Mouse (Mus musculus): ENCODE data around the gene Nlrp5. TPM values are rescaled to one million over a fixed set of nuclear protein-coding genes. Genes with fewer than 3 reads are reported as not detected.
"Not testable (repeated sequence)": the region's sequence is repeated elsewhere in the genome, so short reads cannot be mapped to it uniquely, and the experiment has no call there.

The Nlrp5 gene
- not detected in 2 replicates for polyA plus RNA-seq (2012; rRNA removed)

DNA sequence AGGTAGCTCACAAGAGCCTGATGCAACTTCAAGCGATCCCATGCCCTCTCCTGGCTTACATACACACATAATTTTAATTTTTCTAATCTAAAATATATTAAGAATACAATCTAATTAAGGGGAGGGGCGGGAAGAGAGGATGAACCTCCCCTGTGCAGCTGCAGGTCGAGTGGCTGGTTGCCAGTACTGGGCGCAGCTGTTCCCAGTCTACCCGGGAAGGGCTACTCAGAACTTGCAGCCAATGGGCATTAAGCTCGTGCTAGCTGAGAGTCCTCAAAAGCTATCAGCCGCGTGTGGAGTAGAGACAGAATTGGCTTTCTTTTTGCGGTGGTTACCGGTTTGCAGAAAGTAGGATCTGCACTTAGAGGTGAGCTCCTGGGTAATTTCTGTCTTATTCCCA lies at the start of gene Nlrp5:
Nlrp5 (plus strand) TSS at position 301 of the 400 bp plus-strand sequence.
- Histone ChIP-seq H3K27ac (ENCODE audit: insufficient read depth, low read length) (no peak within 1 kb of the TSS), H3K4me3 (ENCODE audit: insufficient read depth, low read length) (no peak within 1 kb of the TSS), H3K4me1 (ENCODE audit: control insufficient read depth, insufficient read depth, low read length) (no peaks in the 10 kb centered on the region)
- TF ChIP-seq POLR2A (IDR thresholded peaks at IDR 0.05; ENCODE audit: extremely low read depth, insufficient read depth, low read length) = no peak
- TF ChIP-seq CTCF (IDR thresholded peaks at IDR 0.05; ENCODE audit: extremely low read depth, insufficient read depth, low read length) = no peak

DNA sequence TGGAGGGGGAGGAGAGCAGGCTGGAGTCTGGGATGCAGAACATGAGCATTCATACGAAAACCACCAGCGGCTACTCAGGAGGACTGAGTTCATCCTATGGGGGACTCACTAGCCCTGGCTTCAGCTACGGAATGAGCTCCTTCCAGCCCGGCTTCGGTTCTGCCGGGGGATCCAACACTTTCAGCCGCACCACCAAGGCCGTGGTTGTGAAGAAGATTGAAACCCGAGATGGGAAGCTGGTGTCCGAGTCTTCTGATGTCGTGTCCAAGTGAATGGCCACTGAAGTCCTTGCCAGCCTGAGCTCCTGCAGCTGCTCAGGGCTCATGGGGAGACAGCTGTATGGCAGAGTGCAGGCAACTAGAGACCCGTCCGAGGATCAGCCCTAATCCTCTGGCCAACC lies 27.4 kb upstream of the Nlrp5 start:
- H3K4me3 ChIP-seq (ENCODE audit: insufficient read depth, low read length); H3K4me1 ChIP-seq (ENCODE audit: control insufficient read depth, insufficient read depth, low read length); H3K27ac ChIP-seq (ENCODE audit: insufficient read depth, low read length): not testable (repeated sequence)

DNA sequence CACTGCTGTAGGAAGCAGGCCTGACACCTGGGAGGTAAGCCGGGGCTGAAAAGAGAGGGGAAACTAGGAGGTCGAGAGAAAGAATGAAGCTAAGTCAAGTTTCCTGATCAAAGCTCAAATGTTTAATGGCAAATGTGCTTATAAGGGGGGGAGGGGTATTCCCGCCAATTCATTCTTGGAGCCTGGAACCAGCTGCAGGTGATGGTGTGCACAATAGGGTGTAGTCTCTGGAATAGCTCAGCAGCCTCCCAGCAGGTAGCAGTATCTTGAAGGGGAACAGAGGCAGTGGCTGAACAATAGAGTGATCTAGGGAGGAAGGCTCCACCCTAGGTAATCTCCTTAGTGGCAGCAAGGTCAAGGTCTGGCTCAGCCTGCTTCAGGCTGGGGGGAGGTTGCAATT lies 84.5 kb downstream of the Nlrp5 start:
- not testable (repeated sequence) for H3K4me3 ChIP-seq (ENCODE audit: insufficient read depth, low read length); H3K4me1 ChIP-seq (ENCODE audit: control insufficient read depth, insufficient read depth, low read length); H3K27ac ChIP-seq (ENCODE audit: insufficient read depth, low read length)

DNA sequence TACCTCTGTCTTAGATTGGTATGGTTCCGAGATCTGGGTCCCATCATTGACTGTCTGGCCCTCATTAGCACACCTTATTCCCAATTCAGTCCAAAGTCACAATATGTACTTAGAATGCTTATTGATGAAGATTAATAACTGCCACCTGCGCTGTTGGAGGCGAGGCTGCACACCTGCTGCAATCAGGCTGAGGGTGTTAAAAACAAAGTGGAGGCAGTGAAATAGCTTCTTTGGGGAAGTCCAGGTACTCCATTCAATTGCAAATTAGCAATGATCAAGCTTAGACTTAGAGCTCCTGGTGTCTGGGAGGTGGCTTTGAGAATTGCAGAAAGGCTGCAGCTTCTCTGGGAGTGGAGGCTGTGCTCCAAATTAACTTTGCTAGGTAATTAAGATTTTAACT lies 85.1 kb downstream of the Nlrp5 start:
- H3K4me3 ChIP-seq (ENCODE audit: insufficient read depth, low read length) = not testable (repeated sequence)

DNA sequence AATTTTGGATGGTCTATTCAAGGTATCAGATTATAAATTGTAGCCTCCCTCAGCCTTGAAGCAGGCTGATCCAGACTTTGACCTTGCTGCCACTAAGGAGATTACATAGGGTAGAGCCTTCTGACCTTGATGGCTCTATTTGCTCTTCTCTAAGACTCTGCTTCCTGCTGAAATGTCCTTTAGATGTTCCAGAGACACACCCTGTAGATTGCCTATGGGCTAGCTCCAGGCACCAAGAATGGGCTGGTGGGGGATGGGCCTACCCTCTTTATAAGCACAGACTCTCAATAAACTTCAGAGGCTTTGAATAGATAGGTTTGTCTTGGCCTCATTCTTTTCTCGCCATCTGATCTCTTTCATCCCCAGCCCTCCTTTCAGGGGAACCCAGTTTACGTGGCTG lies 87.2 kb downstream of the Nlrp5 start:
- H3K4me3 ChIP-seq (ENCODE audit: insufficient read depth, low read length); H3K27ac ChIP-seq (ENCODE audit: insufficient read depth, low read length); H3K4me1 ChIP-seq (ENCODE audit: control insufficient read depth, insufficient read depth, low read length): not testable (repeated sequence)

More for the DNA sequence above, 85.1 kb downstream of the Nlrp5 start:
- not testable (repeated sequence) for H3K27ac ChIP-seq (ENCODE audit: insufficient read depth, low read length); H3K4me1 ChIP-seq (ENCODE audit: control insufficient read depth, insufficient read depth, low read length)

Other genes with a start within 250 kb of the Nlrp5 start
- not detected in 2 replicates for gene Gm10662, start 241.4 kb upstream of the Nlrp5 start, polyA plus RNA-seq (2012; rRNA removed)
- gene Vmn1r165, start 168.6 kb upstream of the Nlrp5 start, polyA plus RNA-seq (2012; rRNA removed) = not detected in 2 replicates
- gene Vmn1r166, start 134.2 kb upstream of the Nlrp5 start, polyA plus RNA-seq (2012; rRNA removed) = not detected in 2 replicates
- gene Gm6902, start 107.0 kb upstream of the Nlrp5 start, polyA plus RNA-seq (2012; rRNA removed) = not detected in 2 replicates
- not detected in 2 replicates for gene Nlrp4e, start 84.7 kb upstream of the Nlrp5 start, polyA plus RNA-seq (2012; rRNA removed)
- not detected in 2 replicates for gene Vmn1r167, start 121.3 kb downstream of the Nlrp5 start, polyA plus RNA-seq (2012; rRNA removed)
- not detected in 2 replicates for gene Vmn1r168, start 153.8 kb downstream of the Nlrp5 start, polyA plus RNA-seq (2012; rRNA removed)
- not detected in 2 replicates for gene Vmn1r169, start 189.6 kb downstream of the Nlrp5 start, polyA plus RNA-seq (2012; rRNA removed)
- not detected in 2 replicates for gene Vmn1r170, start 220.3 kb downstream of the Nlrp5 start, polyA plus RNA-seq (2012; rRNA removed)
- not detected in 2 replicates for gene Vmn1r171, start 244.8 kb downstream of the Nlrp5 start, polyA plus RNA-seq (2012; rRNA removed)